Mouse (Mus musculus): ENCODE data around the gene Ablim1. TPM values are rescaled to one million over a fixed set of nuclear protein-coding genes. Genes with fewer than 3 reads are reported as not detected.

Ablim1 gene
- polyA plus RNA-seq, 1 experiment from 2014 or later = 62.0 TPM

GRCm38 (mm10) chr19:56989171-56989570 is 325.5 kb downstream of the Ablim1 start:
- Histone ChIP-seq H3K36me3 (ENCODE audit: control insufficient read depth, insufficient read depth, low read length) (no peaks in the 10 kb centered on the region), H3K4me3 (ENCODE audit: low read depth, low read length) (no peak overlapping the region), H3K27ac (replicated peaks) (peak overlapping the region; percentile 13; the same call in 1 of the 2 replicates), H3K4me2 (replicated peaks; ENCODE audit: low read depth) (no peak overlapping the region), H3K9ac (ENCODE audit: low read length) (no peak overlapping the region), H3K4me1 (replicated peaks; ENCODE audit: control insufficient read depth, insufficient read depth) (peaks cover 9% of the 10 kb centered on the region), H3K27me3 (ENCODE audit: control insufficient read depth, insufficient read depth, low read length) (no peaks in the 10 kb centered on the region), H3K9me3 (ENCODE audit: control insufficient read depth, low read length) (no peaks in the 10 kb centered on the region)
- TF ChIP-seq CTCF (IDR thresholded peaks at IDR 0.05; ENCODE audit: low read depth) (no peak), EP300 (optimal IDR thresholded peaks at IDR 0.05) (no peak)
- ATAC-seq (ENCODE audit: low FRiP score, low TSS enrichment) = peak; percentile 13; the same call in 1 of the 2 replicates
- DNase-seq (ENCODE audit: low spot score) = no peak
- 56% methylated on average over 8 of the region's 8 CpGs for WGBS

DNA sequence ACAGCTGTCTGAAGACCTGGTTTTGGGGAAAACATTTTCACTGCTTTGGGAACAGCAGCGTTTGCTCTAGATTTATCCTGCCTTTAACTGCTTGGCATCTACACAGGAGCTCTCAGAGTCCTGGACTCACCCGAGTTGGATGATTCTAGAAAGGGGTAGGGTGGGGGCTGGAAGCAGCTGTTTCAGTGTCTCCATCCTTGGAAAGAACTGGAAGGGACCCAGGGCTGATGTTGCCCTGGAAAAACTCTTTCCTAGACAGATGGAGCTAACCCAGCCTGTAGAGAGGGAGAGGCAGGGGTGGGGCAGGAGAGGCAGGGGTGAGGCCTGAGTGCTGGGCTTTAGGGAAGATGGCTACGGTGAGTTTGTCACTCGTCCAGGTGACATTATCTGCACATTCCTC is 330.5 kb downstream of the Ablim1 start:
- Histone ChIP-seq H3K27me3 (ENCODE audit: control insufficient read depth, insufficient read depth, low read length) (no peaks in the 10 kb centered on the region), H3K4me3 (ENCODE audit: low read depth, low read length) (no peak overlapping the region), H3K4me2 (replicated peaks; ENCODE audit: low read depth) (no peak overlapping the region), H3K9ac (ENCODE audit: low read length) (no peak overlapping the region), H3K9me3 (ENCODE audit: control insufficient read depth, low read length) (no peaks in the 10 kb centered on the region), H3K27ac (replicated peaks) (peak overlapping the region; percentile 77), H3K36me3 (ENCODE audit: control insufficient read depth, insufficient read depth, low read length) (no peaks in the 10 kb centered on the region), H3K4me1 (replicated peaks; ENCODE audit: control insufficient read depth, insufficient read depth) (0 out of 2 replicates have a peak, but pooled peaks cover 5% of the 10 kb centered on the region)
- DNase-seq (ENCODE audit: low spot score) (peak; percentile 32), ATAC-seq (ENCODE audit: low FRiP score, low TSS enrichment) (peak; percentile 58; the same call in 1 of the 2 replicates)
- 25% methylated on average over 4 of the region's 4 CpGs for WGBS
- TF ChIP-seq EP300 (optimal IDR thresholded peaks at IDR 0.05) (no peak), CTCF (IDR thresholded peaks at IDR 0.05; ENCODE audit: low read depth) (0 out of 2 replicates have a peak, but pooled peaks have one; percentile 2)

DNA sequence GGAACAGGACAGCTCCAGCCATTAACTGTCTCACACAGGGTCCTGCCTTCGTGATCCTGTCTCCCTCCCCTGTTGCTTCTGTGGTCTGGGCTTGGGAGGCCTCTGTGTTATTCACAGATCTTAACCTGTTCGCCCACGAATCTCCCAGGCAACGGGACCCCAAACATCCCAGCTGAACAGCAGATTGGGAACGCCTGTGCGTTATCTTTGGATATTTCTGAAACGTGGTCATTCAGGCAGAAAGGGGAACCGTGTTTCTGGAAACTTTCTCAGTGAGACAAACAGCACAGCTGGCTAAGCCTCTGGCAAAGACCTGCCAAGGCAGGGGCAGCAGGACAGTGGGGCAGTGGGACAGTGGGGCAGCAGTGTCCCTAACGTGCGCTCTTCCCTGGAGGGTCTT is 331.0 kb downstream of the Ablim1 start:
- Histone ChIP-seq H3K27me3 (ENCODE audit: control insufficient read depth, insufficient read depth, low read length) (no peaks in the 10 kb centered on the region), H3K4me1 (replicated peaks; ENCODE audit: control insufficient read depth, insufficient read depth) (0 out of 2 replicates have a peak, but pooled peaks cover 5% of the 10 kb centered on the region), H3K4me2 (replicated peaks; ENCODE audit: low read depth) (no peak overlapping the region), H3K27ac (replicated peaks) (peak overlapping the region; percentile 77), H3K36me3 (ENCODE audit: control insufficient read depth, insufficient read depth, low read length) (no peaks in the 10 kb centered on the region), H3K4me3 (ENCODE audit: low read depth, low read length) (no peak overlapping the region), H3K9me3 (ENCODE audit: control insufficient read depth, low read length) (no peaks in the 10 kb centered on the region), H3K9ac (ENCODE audit: low read length) (0 out of 2 replicates have a peak overlapping the region, but pooled peaks have one; percentile 1)
- DNase-seq (ENCODE audit: low spot score) = no peak
- no peak for TF ChIP-seq EP300 (optimal IDR thresholded peaks at IDR 0.05)
- no peak for TF ChIP-seq CTCF (IDR thresholded peaks at IDR 0.05; ENCODE audit: low read depth)
- 56% methylated on average over 10 of the region's 10 CpGs for WGBS
- ATAC-seq (ENCODE audit: low FRiP score, low TSS enrichment) = no peak

Other genes starting within 250 kb of the Ablim1 start
- 7.6 and 8.3 TPM in 2 replicates for gene Fam160b1, start 45.8 kb upstream of the Ablim1 start, polyA plus RNA-seq (2015; fragmentation: Nextera tagmentation; extraction: Ambion mirVana)
- gene Trub1, start 138.0 kb upstream of the Ablim1 start, polyA plus RNA-seq (2015; fragmentation: Nextera tagmentation; extraction: Ambion mirVana) = 12.1 and 15.1 TPM in 2 replicates

Measured in stomach, postnatal 0 days (tissue).